In the genomic region with DNA sequence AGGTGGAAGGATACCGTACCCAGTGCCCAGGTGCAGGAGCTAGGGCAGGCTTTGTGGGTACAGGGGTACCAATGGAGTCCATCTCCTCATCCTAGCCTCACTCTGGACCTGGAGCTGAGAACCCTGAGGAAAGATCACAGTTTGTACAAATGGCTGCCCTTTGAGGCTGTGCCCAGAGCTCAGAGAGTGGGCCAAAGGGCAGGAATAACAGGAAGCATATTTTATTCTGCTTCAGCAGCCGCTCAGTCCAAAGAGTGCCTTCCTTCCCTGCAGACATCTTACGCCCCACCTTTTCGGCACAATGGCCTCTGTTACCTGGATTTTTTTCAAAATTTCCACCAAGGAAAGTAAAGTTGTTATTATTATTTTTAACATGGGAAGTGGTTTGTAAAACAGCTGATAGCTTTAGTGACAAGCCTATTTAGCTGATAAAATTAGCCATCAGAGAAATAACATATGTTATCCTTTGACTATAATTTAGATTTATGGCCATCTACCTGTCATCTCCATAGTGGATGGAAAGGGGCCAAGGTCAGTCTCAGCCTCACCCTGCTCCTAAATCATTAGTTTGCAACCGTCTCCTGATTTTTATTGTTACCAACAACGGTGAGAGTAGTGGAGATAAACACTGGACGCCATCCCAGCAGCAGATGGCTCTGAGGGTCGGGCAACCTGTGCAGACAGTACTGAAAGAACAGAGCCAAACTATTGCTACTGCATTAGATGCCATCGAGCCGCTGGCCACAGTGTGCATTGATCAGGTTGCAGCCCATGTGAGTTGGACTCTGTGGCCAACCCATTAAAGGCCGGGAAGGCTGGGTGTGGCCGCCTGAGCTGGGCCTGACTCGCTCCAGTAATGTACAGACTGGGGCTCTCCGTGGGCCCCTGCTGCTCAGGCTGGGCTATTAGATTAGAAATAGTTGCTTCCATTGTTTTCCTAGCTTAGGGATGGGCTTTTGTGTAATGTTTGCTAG, we compare ENCODE assay signal across 14 mouse cellular contexts.
DNase-seq lines count a peak whose midpoint lies in the region; ATAC-seq and TF ChIP-seq lines count a peak whose summit lies in the region.
"Had no signal": no experiment of that assay in that cellular context is flagged by ENCODE, and none has a peak within 500 bp of the region (broad histone marks: within the 10 kb centered on the region; RNA-seq: fewer than 3 reads in every experiment).

No protein-coding gene starts in this region.

- no peak overlapping the region for H3K4me3 ChIP-seq in hindbrain, embryonic 12.5 days
- no peak overlapping the region for H3K4me3 ChIP-seq in hindbrain, postnatal 0 days (ENCODE audit: low read length)
- no peak overlapping the region for H3K4me3 ChIP-seq in neural tube, embryonic 13.5 days
- no peak overlapping the region for H3K4me3 ChIP-seq in neural tube, embryonic 15.5 days (replicated peaks)
- no peak overlapping the region for H3K4me3 ChIP-seq in intestine, embryonic 14.5 days (ENCODE audit: low read depth, low read length)
- no peak overlapping the region for H3K4me3 ChIP-seq in stomach, postnatal 0 days (ENCODE audit: low read depth, low read length)
- H3K4me3 ChIP-seq: myocyte had no signal

- no peaks in the 10 kb centered on the region for H3K27me3 ChIP-seq in hindbrain, embryonic 12.5 days
- no peaks in the 10 kb centered on the region for H3K27me3 ChIP-seq in hindbrain, postnatal 0 days (ENCODE audit: insufficient read depth, low read length)
- H3K27me3 ChIP-seq in neural tube, embryonic 13.5 days = no peaks in the 10 kb centered on the region
- H3K27me3 ChIP-seq in neural tube, embryonic 15.5 days (replicated peaks) = no peaks in the 10 kb centered on the region
- H3K27me3 ChIP-seq in intestine, embryonic 14.5 days (replicated peaks; ENCODE audit: control insufficient read depth, insufficient read depth, low read length) = no peaks in the 10 kb centered on the region
- H3K27me3 ChIP-seq in stomach, postnatal 0 days (ENCODE audit: control insufficient read depth, insufficient read depth, low read length) = no peaks in the 10 kb centered on the region

- no peak overlapping the region for H3K9ac ChIP-seq in hindbrain, embryonic 12.5 days
- H3K9ac ChIP-seq in hindbrain, postnatal 0 days (replicated peaks; ENCODE audit: low read length) = no peak overlapping the region
- H3K9ac ChIP-seq in neural tube, embryonic 13.5 days = no peak overlapping the region
- no peak overlapping the region for H3K9ac ChIP-seq in neural tube, embryonic 15.5 days (replicated peaks)
- H3K9ac ChIP-seq in intestine, embryonic 14.5 days (ENCODE audit: low read length) = no peak overlapping the region
- no peak overlapping the region for H3K9ac ChIP-seq in stomach, postnatal 0 days (ENCODE audit: low read length)

- no peak for DNase-seq in hindbrain, postnatal 0 days (ENCODE audit: low spot score)
- peak; percentile 60 for DNase-seq in intestine, embryonic 14.5 days (ENCODE audit: low spot score)
- DNase-seq in stomach, postnatal 0 days (ENCODE audit: low spot score) = peak; percentile 72
- DNase-seq in right cerebral cortex, postnatal 36 days (ENCODE audit: low spot score in 2 of 2) = no peak
- no peak for DNase-seq in Muller cell, postnatal 12 days (ENCODE audit: inconsistent ontology term)
- DNase-seq: adrenal gland, adult 8-10 months; heart, adult 11 months; heart, postnatal 14 days; left cerebral cortex, postnatal 4 days; thymus, postnatal 25 days had no signal

- H3K4me2 ChIP-seq in hindbrain, embryonic 12.5 days (replicated peaks) = no peak overlapping the region
- H3K4me2 ChIP-seq in hindbrain, postnatal 0 days (ENCODE audit: low read depth, low read length) = no peak overlapping the region
- no peak overlapping the region for H3K4me2 ChIP-seq in neural tube, embryonic 13.5 days
- H3K4me2 ChIP-seq in neural tube, embryonic 15.5 days = no peak overlapping the region
- no peak overlapping the region for H3K4me2 ChIP-seq in intestine, embryonic 14.5 days (ENCODE audit: low read length)
- no peak overlapping the region for H3K4me2 ChIP-seq in stomach, postnatal 0 days (replicated peaks; ENCODE audit: low read depth)

- H3K9me3 ChIP-seq in hindbrain, embryonic 12.5 days (replicated peaks) = peaks cover 4% of the 10 kb centered on the region; the same call in 1 of the 2 replicates
- 0 out of 2 replicates have a peak, but pooled peaks cover 2% of the 10 kb centered on the region for H3K9me3 ChIP-seq in hindbrain, postnatal 0 days (ENCODE audit: low read length)
- H3K9me3 ChIP-seq in neural tube, embryonic 13.5 days = no peaks in the 10 kb centered on the region
- H3K9me3 ChIP-seq in neural tube, embryonic 15.5 days (replicated peaks) = no peaks in the 10 kb centered on the region
- peaks cover 6% of the 10 kb centered on the region; the same call in 1 of the 2 replicates for H3K9me3 ChIP-seq in intestine, embryonic 14.5 days (ENCODE audit: control insufficient read depth, low read length)
- no peaks in the 10 kb centered on the region for H3K9me3 ChIP-seq in stomach, postnatal 0 days (ENCODE audit: control insufficient read depth, low read length)

- TF ChIP-seq EP300 in stomach, postnatal 0 days (optimal IDR thresholded peaks at IDR 0.05) = no peak

- WGBS in hindbrain, embryonic 12.5 days = 76% methylated on average over 14 of the region's 14 CpGs
- WGBS in hindbrain, postnatal 0 days = 70% methylated on average over 14 of the region's 14 CpGs
- WGBS in neural tube, embryonic 13.5 days = 61% methylated on average over 14 of the region's 14 CpGs
- 60% methylated on average over 14 of the region's 14 CpGs for WGBS in neural tube, embryonic 15.5 days
- WGBS in intestine, embryonic 14.5 days = 64% methylated on average over 14 of the region's 14 CpGs
- 49% methylated on average over 14 of the region's 14 CpGs for WGBS in stomach, postnatal 0 days

- H3K27ac ChIP-seq in hindbrain, embryonic 12.5 days = peak overlapping the region; percentile 8; the same call in 1 of the 2 replicates
- H3K27ac ChIP-seq in hindbrain, postnatal 0 days = no peak overlapping the region
- H3K27ac ChIP-seq in neural tube, embryonic 13.5 days (replicated peaks) = 0 out of 2 replicates have a peak overlapping the region, but pooled peaks have one; percentile 14
- no peak overlapping the region for H3K27ac ChIP-seq in neural tube, embryonic 15.5 days (replicated peaks)
- peak overlapping the region; percentile 12; the same call in 1 of the 2 replicates for H3K27ac ChIP-seq in intestine, embryonic 14.5 days (ENCODE audit: low read depth)
- no peak overlapping the region for H3K27ac ChIP-seq in stomach, postnatal 0 days (replicated peaks)

- no peak for ATAC-seq in hindbrain, embryonic 12.5 days (ENCODE audit: low FRiP score)
- ATAC-seq in hindbrain, postnatal 0 days = no peak
- no peak for ATAC-seq in neural tube, embryonic 13.5 days (ENCODE audit: low read depth)
- no peak for ATAC-seq in neural tube, embryonic 15.5 days (ENCODE audit: low FRiP score)
- peak; percentile 48; the same call in 1 of the 2 replicates for ATAC-seq in intestine, embryonic 14.5 days (replicated peaks; ENCODE audit: low FRiP score, low TSS enrichment, low read depth)
- peak; percentile 79 for ATAC-seq in stomach, postnatal 0 days (ENCODE audit: low FRiP score, low TSS enrichment)

- H3K36me3 ChIP-seq in hindbrain, embryonic 12.5 days = no peaks in the 10 kb centered on the region
- no peaks in the 10 kb centered on the region for H3K36me3 ChIP-seq in hindbrain, postnatal 0 days (ENCODE audit: insufficient read depth, low read length)
- H3K36me3 ChIP-seq in neural tube, embryonic 13.5 days = no peaks in the 10 kb centered on the region
- H3K36me3 ChIP-seq in neural tube, embryonic 15.5 days = no peaks in the 10 kb centered on the region
- H3K36me3 ChIP-seq in intestine, embryonic 14.5 days (ENCODE audit: control insufficient read depth, insufficient read depth, low read length) = no peaks in the 10 kb centered on the region
- no peaks in the 10 kb centered on the region for H3K36me3 ChIP-seq in stomach, postnatal 0 days (ENCODE audit: control insufficient read depth, insufficient read depth, low read length)

- H3K4me1 ChIP-seq in hindbrain, embryonic 12.5 days = peaks cover 14% of the 10 kb centered on the region; the same call in 1 of the 2 replicates
- no peaks in the 10 kb centered on the region for H3K4me1 ChIP-seq in hindbrain, postnatal 0 days (ENCODE audit: insufficient read depth, low read length)
- peaks cover 5% of the 10 kb centered on the region; the same call in 1 of the 2 replicates for H3K4me1 ChIP-seq in neural tube, embryonic 13.5 days (replicated peaks)
- H3K4me1 ChIP-seq in neural tube, embryonic 15.5 days = 0 out of 2 replicates have a peak, but pooled peaks cover 3% of the 10 kb centered on the region
- no peaks in the 10 kb centered on the region for H3K4me1 ChIP-seq in intestine, embryonic 14.5 days (replicated peaks; ENCODE audit: control insufficient read depth, insufficient read depth, low read length)
- no peaks in the 10 kb centered on the region for H3K4me1 ChIP-seq in stomach, postnatal 0 days (replicated peaks; ENCODE audit: control insufficient read depth, insufficient read depth)

- TF ChIP-seq CTCF in hindbrain, postnatal 0 days (IDR thresholded peaks at IDR 0.05; ENCODE audit: low read depth) = no peak
- TF ChIP-seq CTCF in stomach, postnatal 0 days (IDR thresholded peaks at IDR 0.05; ENCODE audit: low read depth) = no peak

Comparison
In these comparisons a context has a peak if more than half of its experiments do, and no peak if none do; other contexts are left out.
1. H3K27ac ChIP-seq: peak in hindbrain, embryonic 12.5 days (single experiment), neural tube, embryonic 13.5 days (single experiment) and intestine, embryonic 14.5 days (single experiment); none in hindbrain, postnatal 0 days (single experiment), neural tube, embryonic 15.5 days (single experiment) and stomach, postnatal 0 days (single experiment).
2. ATAC-seq: peak in intestine, embryonic 14.5 days (single experiment) and stomach, postnatal 0 days (single experiment); none in hindbrain, embryonic 12.5 days (single experiment), hindbrain, postnatal 0 days (single experiment), neural tube, embryonic 13.5 days (single experiment) and neural tube, embryonic 15.5 days (single experiment).
3. DNase-seq: peak in intestine, embryonic 14.5 days (single experiment) and stomach, postnatal 0 days (single experiment); none in hindbrain, postnatal 0 days (single experiment), right cerebral cortex, postnatal 36 days (0 of 2) and Muller cell, postnatal 12 days (single experiment).